Mouse (Mus musculus): ENCODE data around the gene Aldh6a1. TPM values are rescaled to one million over a fixed set of nuclear protein-coding genes. Genes with fewer than 3 reads are reported as not detected.

The Aldh6a1 gene
- polyA plus RNA-seq, 1 experiment from 2014 or later = 16.0 TPM

DNA sequence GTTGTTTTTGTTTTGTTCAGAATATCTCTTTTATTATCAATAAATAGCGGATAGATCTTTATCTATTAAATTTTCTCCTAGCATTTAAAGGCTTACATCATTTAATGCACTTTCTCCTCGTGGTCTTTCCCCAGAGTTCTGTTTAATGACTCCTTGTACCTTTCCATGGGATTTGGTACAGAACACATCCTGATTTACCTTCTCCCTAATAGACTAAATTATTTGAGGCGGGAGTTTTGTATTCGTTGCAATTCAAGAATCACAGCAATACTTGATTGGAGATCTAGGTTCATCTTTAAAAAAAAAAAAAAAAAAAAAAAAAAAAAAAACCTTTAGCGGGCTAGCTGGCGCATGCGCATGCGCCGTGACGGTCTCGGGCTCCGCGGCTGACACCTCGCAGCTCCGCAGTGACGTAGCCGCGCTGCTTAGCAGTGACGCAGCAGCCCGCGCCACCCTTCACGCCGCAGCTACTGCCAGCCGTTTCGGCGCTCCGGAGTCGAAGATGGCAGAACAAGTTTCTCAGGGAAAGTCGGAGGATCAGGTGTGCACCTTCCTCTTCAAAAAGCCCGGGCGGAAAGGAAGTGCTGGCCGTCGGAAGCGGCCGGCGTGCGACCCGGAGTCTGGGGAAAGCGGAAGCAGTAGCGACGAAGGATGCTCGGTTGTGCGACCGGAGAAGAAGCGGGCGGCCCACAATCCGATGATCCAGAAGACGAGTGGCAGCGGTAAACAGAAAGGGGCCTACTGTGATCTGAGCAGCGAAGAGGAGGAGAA is 33.8 kb downstream of the Aldh6a1 start, which contains the start of gene Rnf113a2:
Rnf113a2 (plus strand) TSS at position 363 of the 771 bp plus-strand sequence.
- DNase-seq (ENCODE audit: low spot score) = peak; percentile 94

DNA sequence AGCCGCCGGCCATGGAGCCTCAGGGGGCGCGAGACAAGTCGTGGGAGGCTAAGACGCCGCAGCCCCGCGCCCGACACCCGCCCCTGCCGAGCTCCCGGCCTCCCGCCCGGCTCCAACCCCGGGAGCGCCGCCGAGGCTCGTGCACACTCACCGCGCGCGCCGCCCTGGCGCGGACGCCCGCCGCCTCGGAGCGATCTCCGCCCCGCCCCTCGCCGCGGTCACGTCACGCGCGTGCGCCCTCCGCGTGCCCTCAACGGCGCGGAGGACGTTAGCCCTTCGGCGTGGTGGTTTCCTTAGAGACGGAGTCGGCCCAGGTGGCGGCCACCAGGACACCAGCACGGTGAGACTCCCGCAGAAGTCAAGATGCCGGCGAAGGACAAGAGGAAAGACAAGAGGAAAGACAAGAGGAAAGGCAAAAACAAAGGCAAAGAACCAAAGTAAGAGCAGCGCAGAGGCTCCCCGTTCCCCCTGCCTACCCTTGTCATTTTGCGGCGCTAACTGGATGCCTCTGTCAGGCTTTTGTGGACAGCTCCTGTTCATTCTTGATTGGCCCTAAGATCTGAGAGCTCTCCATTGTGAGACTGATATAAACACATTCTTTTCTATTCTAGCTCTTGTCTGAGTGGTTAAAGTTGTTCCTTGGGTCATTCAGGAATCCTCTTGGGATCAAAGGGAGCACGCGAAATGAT is 41.8 kb downstream of the Aldh6a1 start, which contains the start of the genes Entpd5 and Bbof1:
Entpd5 (minus strand) TSS at position 211 of the 689 bp plus-strand sequence.
Bbof1 (plus strand) TSS at position 253 of the 689 bp plus-strand sequence.
- DNase-seq (ENCODE audit: low spot score) = peak; percentile 91

DNA sequence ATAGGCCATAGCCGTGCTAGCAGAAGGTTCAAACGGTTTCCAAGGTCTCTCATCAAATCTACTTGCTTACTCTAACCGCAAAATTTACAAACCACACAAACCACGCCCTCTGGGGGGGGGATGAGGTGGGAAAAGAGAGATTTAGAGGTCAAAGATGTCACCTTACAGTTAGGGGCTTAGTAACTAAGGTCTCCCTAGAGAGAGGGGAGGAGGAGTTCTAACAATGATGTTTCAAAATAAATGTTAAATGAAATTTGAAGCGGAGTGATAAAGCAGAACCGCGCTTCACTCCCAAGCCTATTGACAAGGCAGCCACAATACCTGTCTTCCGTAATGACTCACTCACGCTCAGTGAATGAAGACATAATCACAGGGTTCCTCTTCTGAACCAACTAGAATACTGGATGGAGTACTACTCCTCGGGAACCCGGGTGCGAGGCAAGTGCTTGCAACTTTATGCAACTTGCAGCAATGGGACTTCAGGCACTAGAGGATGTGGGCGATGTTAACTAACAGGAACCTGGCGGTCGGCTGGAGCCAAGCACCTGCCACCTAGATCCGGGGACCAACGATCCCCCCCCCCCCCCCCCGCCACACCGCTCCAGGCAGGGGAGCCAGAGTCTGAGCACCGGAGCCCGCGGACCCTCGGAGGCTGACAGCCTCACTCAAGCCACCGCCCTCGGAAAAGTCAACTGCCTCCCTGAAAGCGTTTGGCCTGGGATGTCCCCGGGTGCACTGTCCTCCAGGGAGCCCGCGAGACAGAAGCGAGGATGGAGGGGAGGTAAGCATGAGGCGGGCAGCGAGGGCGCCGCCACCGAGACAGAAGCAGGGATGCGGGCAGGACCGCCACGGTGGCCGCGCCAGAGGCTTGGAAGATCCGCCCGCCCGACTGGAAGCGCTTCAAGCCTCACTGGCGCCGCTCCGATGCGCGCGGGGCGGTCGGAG is 42.7 kb downstream of the Aldh6a1 start:
- DNase-seq (ENCODE audit: low spot score) = peak; percentile 86

DNA sequence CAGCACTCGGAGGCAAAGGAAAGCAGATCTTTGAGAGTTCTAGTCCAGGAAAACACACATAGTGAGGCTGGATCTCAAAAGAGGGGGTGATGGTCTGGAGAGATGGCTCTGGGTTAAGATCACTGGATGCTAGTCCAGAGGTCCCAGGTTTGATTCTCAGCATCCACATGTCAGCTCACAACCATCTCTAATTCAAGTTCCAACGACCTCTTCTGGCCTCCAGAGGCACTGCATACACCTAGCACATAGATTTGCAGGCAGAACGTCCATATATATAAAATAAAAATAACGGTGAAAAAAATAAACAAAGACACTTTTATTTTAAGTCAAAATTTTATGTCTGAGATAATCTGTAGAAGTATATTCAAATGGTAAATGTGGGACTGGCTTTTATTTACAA is 43.5 kb downstream of the Aldh6a1 start:
- DNase-seq (ENCODE audit: low spot score) = no peak

DNA sequence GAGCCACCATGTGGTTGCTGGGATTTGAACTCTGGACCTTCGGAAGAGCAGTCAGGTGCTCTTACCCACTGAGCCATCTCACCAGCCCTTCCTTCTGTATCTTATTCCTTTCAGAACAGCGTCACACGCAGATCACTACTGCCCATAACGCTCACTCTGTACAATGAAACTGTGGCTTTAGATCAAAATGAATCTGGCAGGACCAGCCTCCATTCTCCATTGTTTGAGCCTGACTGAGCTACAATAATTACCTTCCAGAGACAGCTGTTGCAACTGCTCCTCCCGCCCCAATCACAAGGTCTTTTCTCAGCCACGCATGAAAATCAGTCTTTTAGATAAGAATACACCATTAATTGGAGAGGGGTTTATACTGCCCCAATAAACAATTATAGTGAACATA is 46.3 kb downstream of the Aldh6a1 start:
- DNase-seq (ENCODE audit: low spot score) = no peak

DNA sequence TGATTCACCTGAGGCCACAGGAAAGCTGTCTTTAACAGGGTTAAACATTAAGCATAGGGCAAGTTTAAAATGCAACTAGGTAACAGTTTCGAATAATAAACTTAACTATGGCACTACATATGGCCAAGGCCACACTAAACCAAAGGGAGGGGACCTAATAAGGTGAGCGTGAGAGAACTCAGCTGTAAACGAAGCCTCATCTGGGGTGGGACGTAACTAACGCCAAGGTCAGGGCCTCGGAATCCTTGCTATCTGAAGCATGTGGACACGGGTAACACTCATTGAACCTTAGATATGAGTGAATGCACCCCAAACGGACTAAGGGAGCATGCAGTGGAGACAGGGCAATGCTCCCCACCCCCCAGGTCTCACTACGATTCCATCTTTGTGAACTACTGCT is 47.9 kb downstream of the Aldh6a1 start:
- DNase-seq (ENCODE audit: low spot score) = no peak

DNA sequence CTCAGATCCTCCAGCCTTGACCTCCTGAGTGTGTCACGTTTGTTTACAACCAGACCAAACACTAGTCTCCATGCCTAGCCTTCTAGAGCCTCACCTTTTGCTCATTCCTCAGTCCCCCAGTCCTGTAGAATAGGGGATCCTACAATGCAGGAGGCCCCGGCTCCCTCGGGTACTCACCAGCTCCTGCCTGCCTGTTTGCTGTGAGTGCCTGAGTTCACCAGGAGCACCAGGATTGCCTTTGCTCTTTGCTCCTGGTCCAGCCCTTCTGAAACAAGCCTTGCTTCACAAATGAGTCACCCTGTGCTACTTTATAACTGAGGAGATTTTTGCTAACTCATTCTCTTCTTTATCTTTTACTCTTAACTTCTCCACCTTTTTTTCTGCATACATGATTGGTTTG is 50.2 kb downstream of the Aldh6a1 start:
- DNase-seq (ENCODE audit: low spot score) = no peak

DNA sequence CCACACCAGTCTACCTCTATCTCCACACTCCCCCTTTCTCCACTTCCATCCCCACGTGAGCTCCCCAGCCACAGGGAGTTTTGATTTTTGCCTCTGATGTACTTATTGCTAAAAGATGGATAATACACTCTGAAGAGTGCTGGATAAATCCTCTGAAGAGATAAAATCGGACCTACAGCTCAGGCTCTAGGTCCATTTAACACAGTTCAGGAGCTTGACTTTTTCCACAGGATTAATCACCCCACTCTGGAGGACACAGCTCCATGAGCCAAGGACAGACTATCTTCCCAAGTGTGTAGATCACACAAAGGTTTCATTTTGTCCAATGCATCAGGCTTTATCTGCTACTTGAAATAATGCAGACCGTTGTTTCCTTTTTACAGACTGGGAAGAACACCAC is 50.7 kb downstream of the Aldh6a1 start:
- DNase-seq (ENCODE audit: low spot score) = no peak

DNA sequence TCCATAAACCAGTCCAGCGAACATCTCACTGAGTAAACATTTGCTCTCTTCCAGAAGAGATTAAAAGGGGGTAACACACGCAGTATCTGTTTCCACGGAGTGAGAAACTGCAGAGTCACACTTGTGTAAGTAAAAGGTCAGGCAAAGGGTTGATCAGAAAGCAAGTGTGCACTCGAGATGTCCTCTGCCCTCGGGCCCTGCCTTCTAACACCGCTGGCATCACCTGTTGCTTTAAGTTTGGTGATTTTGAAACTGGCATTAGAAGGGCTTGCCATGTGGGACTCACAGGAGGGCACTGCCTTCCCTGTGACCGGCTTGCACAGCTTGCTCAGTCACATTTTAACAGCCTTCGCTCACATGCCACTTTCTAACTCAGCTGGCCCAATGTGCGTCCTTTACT is 51.1 kb downstream of the Aldh6a1 start:
- DNase-seq (ENCODE audit: low spot score) = no peak

DNA sequence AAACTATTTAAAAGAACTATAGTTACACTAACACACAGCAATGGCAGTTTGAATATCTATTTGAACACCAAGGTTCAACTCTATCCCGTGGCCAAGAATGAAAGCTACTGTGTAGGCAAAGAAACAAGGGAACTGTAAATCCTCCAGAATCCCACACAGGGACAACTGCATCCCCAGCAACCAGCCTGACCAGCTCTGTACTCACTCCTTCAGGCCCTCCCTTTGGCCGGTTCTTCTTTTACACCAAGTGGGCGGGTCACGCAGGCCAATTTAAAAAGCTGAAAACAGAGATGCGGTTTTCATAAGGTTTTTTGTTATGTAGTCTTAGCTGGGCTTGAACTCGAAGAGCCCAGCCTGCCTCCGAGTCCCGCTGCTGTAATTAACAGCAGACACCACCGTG is 51.7 kb downstream of the Aldh6a1 start:
- no peak for DNase-seq (ENCODE audit: low spot score)

DNA sequence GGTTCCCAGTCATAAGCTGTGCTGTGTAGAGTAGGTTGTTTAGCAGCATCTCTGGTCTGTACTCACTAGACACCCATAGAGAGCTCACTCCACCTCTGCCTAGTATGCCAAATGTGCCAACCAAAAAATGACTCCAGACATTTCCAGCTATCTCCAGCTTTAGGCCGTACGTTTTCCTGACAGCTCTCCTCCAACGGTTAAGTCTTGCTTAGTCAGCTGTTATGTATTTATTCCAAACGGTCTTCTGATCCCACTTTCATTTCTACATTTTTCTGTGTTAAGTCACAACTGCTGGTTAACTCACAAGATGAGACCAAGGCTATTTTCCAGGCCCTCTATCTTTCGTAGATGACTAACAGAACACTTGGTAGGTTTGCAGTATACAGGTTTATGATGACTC is 52.2 kb downstream of the Aldh6a1 start:
- DNase-seq (ENCODE audit: low spot score) = no peak

DNA sequence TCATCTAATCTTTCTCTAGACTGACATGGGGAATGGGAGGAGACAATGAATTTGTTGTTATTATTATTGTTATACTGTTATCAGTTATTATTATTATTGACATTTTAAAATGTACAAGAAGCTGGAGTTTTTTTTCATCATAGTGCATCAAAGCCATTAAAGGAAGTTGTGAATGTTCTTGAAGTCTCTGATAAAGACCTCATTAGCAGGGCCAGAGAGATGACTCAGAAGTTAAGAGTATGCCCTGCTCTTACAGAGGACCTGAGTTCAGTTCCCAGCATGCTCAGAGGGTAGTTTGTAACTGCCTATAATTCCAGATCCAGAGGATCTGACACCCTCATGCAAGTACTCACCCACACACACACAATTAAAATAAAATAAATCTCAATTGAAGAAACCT is 53.1 kb downstream of the Aldh6a1 start:
- DNase-seq (ENCODE audit: low spot score) = no peak

DNA sequence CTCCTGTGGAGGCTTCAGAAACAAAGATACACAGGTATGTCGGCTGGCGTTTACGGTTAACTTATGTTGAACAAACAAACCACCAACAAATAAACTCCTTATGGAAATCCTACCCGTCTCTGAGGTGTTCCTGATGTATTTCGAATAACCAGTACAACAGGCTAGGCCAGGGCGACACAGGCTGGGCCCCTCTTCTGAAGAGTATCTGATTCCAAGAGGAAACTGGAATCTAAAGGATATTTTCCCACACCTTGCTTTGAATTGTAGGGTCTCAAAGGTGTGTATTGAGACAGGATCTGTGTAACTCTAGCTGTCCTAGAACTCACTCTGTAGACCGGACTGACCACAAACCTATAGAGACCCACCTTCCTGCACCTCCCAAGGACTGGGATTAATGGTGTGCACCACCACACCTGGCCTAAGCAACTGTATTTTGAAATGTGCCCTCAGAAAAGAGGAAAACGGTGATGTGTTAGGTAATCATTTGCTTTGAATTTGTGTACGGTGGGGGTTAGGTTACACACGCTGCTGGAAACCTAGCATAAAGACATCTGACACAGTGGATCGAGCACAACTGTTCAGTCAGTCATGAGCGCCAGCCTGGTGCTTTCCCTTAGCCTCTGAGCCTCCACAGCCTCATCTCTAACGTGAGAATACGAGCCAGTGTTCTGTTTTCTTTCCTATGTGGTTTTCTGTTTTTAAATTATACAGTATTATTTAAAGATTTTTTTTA is 53.7 kb downstream of the Aldh6a1 start:
- no peak for DNase-seq (ENCODE audit: low spot score)

DNA sequence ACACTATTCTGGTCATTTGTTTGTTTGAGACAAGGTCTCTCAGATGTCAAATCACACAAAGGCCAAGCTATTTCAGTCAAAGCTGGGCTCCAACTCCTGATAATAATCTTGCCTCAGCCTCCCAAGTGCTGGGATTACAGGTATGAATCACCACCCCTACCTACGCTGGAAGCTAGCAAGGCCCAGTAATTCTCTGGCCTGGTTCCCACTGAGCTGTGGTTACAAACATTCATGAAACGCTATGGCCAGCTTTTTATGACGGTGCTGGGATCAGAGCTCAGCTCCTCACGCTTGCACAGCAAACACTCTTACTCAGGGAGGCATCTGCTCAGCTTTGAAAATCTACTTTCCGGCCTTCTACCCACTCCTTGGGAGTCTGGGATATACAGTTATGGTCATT is 57.0 kb downstream of the Aldh6a1 start:
- no peak for DNase-seq (ENCODE audit: low spot score)

DNA sequence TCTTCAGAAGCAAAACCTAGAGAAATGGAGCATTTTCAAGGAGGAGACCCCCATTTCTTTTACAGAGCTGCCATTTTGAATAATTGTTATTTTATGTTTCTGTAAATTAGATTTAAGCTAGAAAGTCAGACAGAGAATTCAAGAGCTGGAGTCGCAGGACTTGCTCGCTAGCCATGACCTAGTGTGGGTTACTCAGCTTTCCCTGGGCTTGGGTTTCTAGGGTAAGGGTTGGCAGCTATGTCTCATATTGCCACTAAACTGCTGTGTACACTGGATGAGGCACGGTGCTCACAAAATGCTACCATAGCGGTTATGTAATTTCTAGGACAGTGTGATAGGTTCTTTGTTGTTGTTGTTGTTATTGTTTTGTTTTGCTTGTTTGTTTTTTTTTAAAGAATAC is 58.1 kb downstream of the Aldh6a1 start:
- no peak for DNase-seq (ENCODE audit: low spot score)

DNA sequence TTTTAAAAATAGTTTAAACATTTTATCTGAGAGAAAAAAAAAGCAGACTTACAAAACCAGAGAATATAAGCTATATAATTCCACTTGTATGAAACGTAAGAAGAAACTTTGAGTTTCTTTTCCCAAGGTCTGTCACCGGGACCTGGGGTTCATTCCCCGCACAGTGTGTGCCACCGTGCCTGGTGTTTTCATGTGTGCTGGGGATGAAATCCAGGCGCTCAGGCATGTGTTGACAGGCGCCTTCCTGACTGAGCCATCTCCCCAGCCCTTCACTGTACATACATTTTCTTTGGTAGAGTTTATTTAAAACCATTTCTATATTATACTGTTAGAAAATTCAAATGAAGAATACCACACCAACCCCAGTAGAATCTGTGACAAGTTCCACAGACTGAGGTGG is 60.5 kb downstream of the Aldh6a1 start:
- DNase-seq (ENCODE audit: low spot score) = no peak

DNA sequence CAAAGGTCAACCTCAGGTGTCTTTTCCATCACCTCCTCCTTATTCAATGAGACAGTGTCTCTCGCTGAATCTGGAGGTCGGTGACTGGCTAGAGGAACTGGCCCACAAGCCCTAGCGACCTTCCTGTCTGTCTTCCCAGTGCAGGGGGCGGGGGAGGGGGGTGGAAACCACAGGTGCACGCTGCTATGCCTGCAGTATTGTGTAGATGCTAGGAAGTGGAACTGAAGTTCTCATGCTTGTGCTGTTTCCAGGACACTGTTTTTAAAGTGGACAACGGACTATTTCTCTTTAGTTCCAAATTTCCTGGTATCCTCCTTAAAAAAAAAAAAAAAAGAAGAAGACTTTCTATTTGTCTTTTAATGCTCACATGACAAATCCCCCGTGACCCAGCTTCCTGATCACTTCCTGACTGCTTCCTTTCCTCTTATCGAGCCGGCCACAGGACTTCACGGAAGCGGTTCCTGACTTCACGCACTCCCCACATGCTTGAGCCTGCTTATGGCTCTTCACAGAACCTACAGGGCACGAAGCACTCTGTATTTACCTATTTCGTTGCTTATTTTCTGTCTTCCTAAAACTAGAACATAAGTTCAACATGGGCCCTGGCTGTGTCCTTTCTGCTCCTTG is 61.9 kb downstream of the Aldh6a1 start:
- DNase-seq (ENCODE audit: low spot score) = peak; percentile 53

DNA sequence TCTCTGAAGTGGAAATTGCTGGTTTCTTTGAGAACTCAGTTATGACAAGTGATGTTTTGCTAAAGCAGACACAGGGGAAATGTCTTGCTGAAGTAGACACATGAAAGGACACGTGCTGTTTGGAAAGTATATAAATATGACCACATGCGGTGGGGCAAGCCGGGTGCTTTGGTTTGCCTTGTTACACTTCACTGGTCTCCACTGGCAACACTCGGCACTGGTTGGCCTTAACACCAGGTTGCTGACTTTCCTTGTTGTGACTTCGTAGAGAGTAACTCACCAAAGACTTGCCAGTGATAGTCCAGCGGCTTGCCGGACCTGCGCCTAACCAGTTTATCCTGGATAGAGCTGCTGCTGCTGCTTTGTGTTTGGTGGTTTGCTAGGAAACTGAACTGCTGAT is 62.7 kb downstream of the Aldh6a1 start:
- DNase-seq (ENCODE audit: low spot score) = no peak

DNA sequence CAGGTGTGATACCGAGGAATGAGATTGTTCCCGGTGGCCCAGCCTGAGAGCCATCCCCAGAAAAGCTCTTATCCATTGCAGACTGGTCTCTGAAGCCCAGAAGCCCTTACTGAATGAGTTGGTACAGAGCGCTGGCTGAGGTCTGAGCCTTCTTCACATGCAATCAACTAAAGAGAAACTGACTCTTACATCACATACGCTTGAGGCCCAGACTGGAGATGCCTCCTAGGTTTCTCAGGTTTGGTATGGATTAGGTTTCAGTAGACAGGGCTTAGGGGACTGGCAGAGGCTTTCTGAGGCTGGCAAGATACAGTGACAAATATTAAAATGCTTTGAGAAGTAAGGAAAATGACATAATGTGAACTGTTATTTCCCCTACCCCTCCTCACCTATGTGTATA is 65.4 kb downstream of the Aldh6a1 start:
- no peak for DNase-seq (ENCODE audit: low spot score)

DNA sequence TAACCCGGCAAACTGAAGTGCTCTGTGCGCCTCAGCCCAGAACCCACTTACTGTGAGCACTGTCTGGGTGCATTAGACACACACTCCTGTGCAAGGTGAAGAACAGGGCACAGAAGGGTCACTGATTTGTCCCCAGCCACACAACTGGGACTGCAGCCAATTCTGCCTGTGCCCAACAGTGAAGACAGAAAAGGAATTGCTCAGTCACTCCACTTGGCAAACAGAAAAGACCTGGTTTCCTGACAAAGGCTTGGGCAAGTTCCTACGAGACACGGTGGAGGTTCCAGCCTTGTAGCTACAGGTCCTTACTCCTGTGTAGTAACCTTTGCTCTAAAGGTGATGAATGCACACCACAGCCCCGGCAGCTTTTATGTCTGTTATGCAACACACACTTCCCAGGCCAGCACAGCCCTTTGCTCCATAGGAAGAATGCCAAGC is 66.1 kb downstream of the Aldh6a1 start:
- DNase-seq (ENCODE audit: low spot score) = no peak
